Mouse (Mus musculus) spleen, adult 2 months (tissue): ENCODE results near the gene Sspn.

Experiments
- CTCF ChIP-seq: fragments of 200-500 bp; IDR thresholded peaks from 2 replicates; pipeline ENCODE4 v1.5.1; 2011; ENCODE audit warnings: mild to moderate bottlenecking, inconsistent platforms; ENCODE audit not compliant: insufficient read depth, insufficient read length, insufficient replicate concordance; ENCODE audit errors: extremely low read depth
- POLR2A ChIP-seq: fragments of 200-500 bp; IDR thresholded peaks from 2 replicates; pipeline ENCODE4 v1.6.1; 2011; ENCODE audit warnings: low read depth, low read length, inconsistent platforms

- TF ChIP-seq POLR2A = no peak
- TF ChIP-seq CTCF = no peak
These were observed 16.0 kb upstream of the Sspn start for GRCm38 (mm10) chr6:145915435-145915834.
